Mouse (Mus musculus): ENCODE measurements around the gene Atp6v1g1.

Gene Atp6v1g1

GRCm38 (mm10) chr4:63544494-63545230 lies at the start of gene Atp6v1g1:
Gene Atp6v1g1 (plus strand): TSS chr4:63544772.
- DNase-seq: peak; percentile 96

- DNase-seq: peak; percentile 76
Observed at GRCm38 (mm10) chr4:63494967-63495914, 49.3 kb upstream of the Atp6v1g1 start.

GRCm38 (mm10) chr4:63495915-63496278 lies 48.7 kb upstream of the Atp6v1g1 start, which contains the start of gene Whrn:
Gene Whrn (minus strand): TSS chr4:63495991.
- peak; percentile 85 for DNase-seq

GRCm38 (mm10) chr4:63496312-63496711 lies 48.3 kb upstream of the Atp6v1g1 start:
- DNase-seq: no peak

GRCm38 (mm10) chr4:63498346-63498745 lies 46.2 kb upstream of the Atp6v1g1 start:
- DNase-seq: no peak

GRCm38 (mm10) chr4:63501050-63501449 lies 43.5 kb upstream of the Atp6v1g1 start:
- no peak for DNase-seq

- no peak for DNase-seq
Observed at GRCm38 (mm10) chr4:63503949-63504348, 40.6 kb upstream of the Atp6v1g1 start.

GRCm38 (mm10) chr4:63507478-63507877 lies 37.1 kb upstream of the Atp6v1g1 start:
- no peak for DNase-seq

- peak; percentile 87 for DNase-seq
Observed at GRCm38 (mm10) chr4:63508232-63508631, 36.3 kb upstream of the Atp6v1g1 start.

GRCm38 (mm10) chr4:63512921-63513320 lies 31.7 kb upstream of the Atp6v1g1 start:
- no peak for DNase-seq

GRCm38 (mm10) chr4:63514454-63514984 lies 30.1 kb upstream of the Atp6v1g1 start:
- DNase-seq: no peak

- no peak for DNase-seq
Observed at GRCm38 (mm10) chr4:63515021-63515420, 29.6 kb upstream of the Atp6v1g1 start.

- DNase-seq: no peak
Observed at GRCm38 (mm10) chr4:63521813-63522419, 22.7 kb upstream of the Atp6v1g1 start.

GRCm38 (mm10) chr4:63525514-63525913 lies 19.1 kb upstream of the Atp6v1g1 start:
- DNase-seq: no peak

GRCm38 (mm10) chr4:63528946-63529345 lies 15.6 kb upstream of the Atp6v1g1 start:
- no peak for DNase-seq

- DNase-seq: no peak
Observed at GRCm38 (mm10) chr4:63530409-63530808, 14.2 kb upstream of the Atp6v1g1 start.

- DNase-seq: no peak
Observed at GRCm38 (mm10) chr4:63537602-63538001, 7.0 kb upstream of the Atp6v1g1 start.

GRCm38 (mm10) chr4:63542209-63542608 lies 2.4 kb upstream of the Atp6v1g1 start:
- no peak for DNase-seq

GRCm38 (mm10) chr4:63543746-63544493 lies 652 bp upstream of the Atp6v1g1 start:
- peak; percentile 36 for DNase-seq

- no peak for DNase-seq
Observed at GRCm38 (mm10) chr4:63545231-63545958, 823 bp downstream of the Atp6v1g1 start.

GRCm38 (mm10) chr4:63546441-63547055 lies 2.0 kb downstream of the Atp6v1g1 start:
- DNase-seq: no peak
